Mouse (Mus musculus): ENCODE data around the gene Phc2.
"Not testable (repeated sequence)": the region's sequence is repeated elsewhere in the genome, so short reads cannot be mapped to it uniquely, and the experiment has no call there.

Phc2 gene

GRCm38 (mm10) chr4:128654505-128655381 is at the start of gene Phc2:
Phc2 (plus strand) TSS chr4:128654702.
- peak; percentile 98 for DNase-seq

- DNase-seq: no peak
Observed at GRCm38 (mm10) chr4:128606586-128606985, 47.9 kb upstream of the Phc2 start.

- DNase-seq: no peak
Observed at GRCm38 (mm10) chr4:128607661-128608060, 46.8 kb upstream of the Phc2 start.

- DNase-seq: peak; percentile 14
Observed at GRCm38 (mm10) chr4:128609276-128609924, 45.1 kb upstream of the Phc2 start.

GRCm38 (mm10) chr4:128609925-128610402 is 44.5 kb upstream of the Phc2 start, which contains the start of gene Zscan20:
Zscan20 (minus strand) TSS chr4:128610098.
- DNase-seq: peak; percentile 99

GRCm38 (mm10) chr4:128610706-128611105 is 43.8 kb upstream of the Phc2 start:
- DNase-seq: no peak

GRCm38 (mm10) chr4:128611726-128612125 is 42.8 kb upstream of the Phc2 start:
- not testable (repeated sequence) for DNase-seq

GRCm38 (mm10) chr4:128613326-128613725 is 41.2 kb upstream of the Phc2 start:
- peak; percentile 72 for DNase-seq

- DNase-seq: no peak
Observed at GRCm38 (mm10) chr4:128615761-128616160, 38.7 kb upstream of the Phc2 start.

- no peak for DNase-seq
Observed at GRCm38 (mm10) chr4:128617363-128618120, 37.0 kb upstream of the Phc2 start.

GRCm38 (mm10) chr4:128618246-128618911 is 36.1 kb upstream of the Phc2 start, which contains the start of gene Tlr12:
Tlr12 (minus strand) TSS chr4:128618619.
- DNase-seq: peak; percentile 41

- no peak for DNase-seq
Observed at GRCm38 (mm10) chr4:128618963-128619362, 35.5 kb upstream of the Phc2 start.

- no peak for DNase-seq
Observed at GRCm38 (mm10) chr4:128620572-128620971, 33.9 kb upstream of the Phc2 start.

- no peak for DNase-seq
Observed at GRCm38 (mm10) chr4:128621109-128621508, 33.4 kb upstream of the Phc2 start.

- peak; percentile 66 for DNase-seq
Observed at GRCm38 (mm10) chr4:128635451-128635850, 19.1 kb upstream of the Phc2 start.

- peak; percentile 45 for DNase-seq
Observed at GRCm38 (mm10) chr4:128635894-128636585, 18.5 kb upstream of the Phc2 start.

- no peak for DNase-seq
Observed at GRCm38 (mm10) chr4:128637250-128637649, 17.3 kb upstream of the Phc2 start.

- DNase-seq: no peak
Observed at GRCm38 (mm10) chr4:128638265-128638923, 16.1 kb upstream of the Phc2 start.

GRCm38 (mm10) chr4:128641766-128642717 is 12.5 kb upstream of the Phc2 start:
- DNase-seq: no peak

- no peak for DNase-seq
Observed at GRCm38 (mm10) chr4:128645896-128646295, 8.6 kb upstream of the Phc2 start.

All from lung, postnatal 36 days (tissue).